Mouse (Mus musculus) C2C12 (cell line): ENCODE results near the gene Ina.

Experiments used
- CEBPB ChIP-seq: IDR thresholded peaks from one replicate; pipeline ENCODE4 v1.6.1; 2011; ENCODE audit warnings: low read depth, mild to moderate bottlenecking, control low read depth, moderate library complexity
- CTCF ChIP-seq: IDR thresholded peaks from one replicate; pipeline ENCODE4 v1.5.1; 2011; ENCODE audit not compliant: control insufficient read depth, insufficient read depth, insufficient read length
- FOSL1 ChIP-seq: IDR thresholded peaks from one replicate; pipeline ENCODE4 v1.8.0; 2011; ENCODE audit warnings: mild to moderate bottlenecking, low read length; ENCODE audit not compliant: poor library complexity, insufficient read depth, severe bottlenecking
- MAX ChIP-seq: IDR thresholded peaks from one replicate; pipeline ENCODE4 v1.6.1; 2011; ENCODE audit warnings: mild to moderate bottlenecking, control low read depth
- MYOD1 ChIP-seq: IDR thresholded peaks from one replicate; pipeline ENCODE4 v1.6.1; 2011; ENCODE audit warnings: low read depth; ENCODE audit not compliant: control insufficient read depth, insufficient read length
- MYOG ChIP-seq: IDR thresholded peaks from one replicate; pipeline ENCODE4 v1.6.1; 2011; ENCODE audit not compliant: control insufficient read depth, insufficient read length; ENCODE audit errors: extremely low read depth
- USF1 ChIP-seq: IDR thresholded peaks from one replicate; pipeline ENCODE4 v1.6.1; 2011; ENCODE audit warnings: low read depth, mild to moderate bottlenecking, control low read depth, moderate library complexity

DNA sequence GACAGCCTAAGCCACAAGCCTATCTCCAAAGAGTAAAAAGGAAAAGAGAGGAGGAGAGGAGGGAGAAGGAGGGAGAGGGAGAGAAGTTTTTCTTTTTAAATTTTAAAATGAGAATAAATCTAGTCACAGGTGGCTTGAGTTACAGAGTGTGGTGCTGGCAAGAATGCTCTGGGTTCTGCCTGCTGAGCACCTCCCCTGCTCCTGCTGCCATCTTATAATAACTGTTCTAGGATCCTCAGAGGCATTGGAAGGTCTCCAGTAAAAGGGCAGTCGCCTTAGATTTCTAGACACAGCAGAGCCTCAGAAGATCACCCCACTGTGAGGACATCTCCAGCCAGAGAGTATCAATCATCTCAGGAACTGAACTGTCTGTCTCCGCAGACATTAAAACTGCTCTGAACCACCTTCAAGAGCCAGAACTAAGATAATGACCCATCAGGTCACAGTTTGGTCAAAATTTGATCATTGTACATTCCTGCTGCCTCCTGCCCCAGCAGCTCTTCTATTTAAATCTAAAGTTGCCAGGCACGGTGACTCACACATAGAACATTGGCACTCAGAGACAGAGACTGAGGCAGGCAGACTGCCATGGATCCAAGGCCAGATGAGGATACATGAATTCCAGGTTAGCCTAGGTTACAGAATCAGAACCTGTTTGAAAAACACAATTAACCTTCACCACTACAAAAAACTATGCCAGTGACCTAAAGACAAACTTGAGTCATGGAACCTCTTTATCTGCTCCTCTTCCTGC is 26.4 kb downstream of the Ina start:
- TF ChIP-seq CTCF (no peak), USF1 (no peak), MYOG (no peak), MAX (no peak), CEBPB (no peak), MYOD1 (no peak), FOSL1 (no peak)
